Mouse (Mus musculus) right cerebral cortex, adult 2 months (tissue): ENCODE measurements at regions not wholly inside any gene's neighbourhood (a gene's known extent, or its start where the extent isn't known, plus 50 kb on each side); places are given as distances from the start of the nearest gene placed in this dataset.

Experiments used
- DNase-seq, 2 experiments: peaks; one replicate each; pipeline ENCODE4 v3.0.0; 2021 to 2022; ENCODE audit warnings: low spot score in 2 of 2

GRCm38 (mm10) chr7:70219310-70219709 lies 147.2 kb downstream of the Nr2f2 start:
- no peak for DNase-seq

GRCm38 (mm10) chr7:70217137-70217536 lies 149.4 kb downstream of the Nr2f2 start:
- no peak for DNase-seq

GRCm38 (mm10) chr7:70213970-70214520 lies 152.5 kb downstream of the Nr2f2 start:
- no peak for DNase-seq

GRCm38 (mm10) chr7:70205900-70206299 lies 160.6 kb downstream of the Nr2f2 start:
- no peak for DNase-seq

DNA sequence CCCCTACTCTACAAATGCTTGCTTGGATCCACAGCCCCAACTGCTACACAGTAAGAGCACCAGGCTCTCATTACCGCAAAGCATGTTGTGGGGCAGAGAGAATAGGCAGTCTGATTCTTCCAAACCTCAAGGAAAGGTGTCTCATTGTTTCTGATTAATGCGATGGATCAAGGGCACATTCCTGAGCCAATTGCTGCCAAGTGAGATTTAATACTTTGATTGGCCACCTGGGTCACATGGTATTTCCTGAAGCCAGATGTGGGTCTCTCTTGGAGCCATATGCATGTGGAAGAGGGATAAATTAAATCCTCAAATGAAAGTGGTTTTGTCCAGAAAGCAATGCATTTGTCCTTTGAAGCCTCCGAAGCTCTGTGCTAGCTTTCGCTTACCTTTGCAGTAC lies 166.3 kb downstream of the Nr2f2 start:
- DNase-seq, result no peak

DNA sequence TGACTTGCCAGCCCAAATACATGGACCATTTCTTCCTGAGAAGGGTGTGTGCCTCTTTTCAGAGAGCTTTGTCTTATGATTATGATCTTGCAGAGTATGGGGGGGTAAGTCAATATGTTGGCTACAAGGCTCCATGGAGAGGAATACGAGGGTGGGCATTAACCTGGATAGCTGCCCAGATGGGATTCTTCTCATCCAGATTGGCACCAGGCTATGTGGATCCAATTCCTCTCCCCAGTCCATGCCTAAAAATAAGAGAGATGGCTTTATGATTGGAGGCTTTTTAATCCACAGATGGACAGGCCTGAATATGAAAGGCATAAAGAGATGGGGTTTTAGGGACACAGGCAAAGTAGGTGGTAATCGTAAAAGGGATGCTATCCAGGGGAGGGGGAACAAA lies 187.6 kb downstream of the Nr2f2 start:
- no peak for DNase-seq

DNA sequence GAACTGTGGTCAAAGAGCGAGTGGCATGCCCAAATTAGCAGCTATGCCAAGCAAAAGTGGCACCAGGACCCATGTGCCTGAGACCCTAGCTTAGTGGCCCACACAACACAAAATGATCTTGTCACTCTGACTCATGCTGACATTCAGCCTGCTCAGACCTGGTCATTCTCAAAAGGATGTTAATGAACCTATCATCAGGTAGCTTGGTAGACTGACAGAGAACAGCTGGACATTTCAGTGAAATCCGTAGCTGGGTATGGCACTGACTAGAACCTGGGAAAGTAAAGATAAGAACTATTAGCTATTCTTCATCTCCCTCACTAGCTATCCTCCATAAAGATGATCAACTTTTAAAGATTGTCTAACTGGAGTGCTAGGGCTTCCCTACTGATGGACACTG lies 188.5 kb downstream of the Nr2f2 start:
- no peak for DNase-seq

GRCm38 (mm10) chr7:70176686-70177259 lies 189.8 kb downstream of the Nr2f2 start:
- DNase-seq, result no peak

DNA sequence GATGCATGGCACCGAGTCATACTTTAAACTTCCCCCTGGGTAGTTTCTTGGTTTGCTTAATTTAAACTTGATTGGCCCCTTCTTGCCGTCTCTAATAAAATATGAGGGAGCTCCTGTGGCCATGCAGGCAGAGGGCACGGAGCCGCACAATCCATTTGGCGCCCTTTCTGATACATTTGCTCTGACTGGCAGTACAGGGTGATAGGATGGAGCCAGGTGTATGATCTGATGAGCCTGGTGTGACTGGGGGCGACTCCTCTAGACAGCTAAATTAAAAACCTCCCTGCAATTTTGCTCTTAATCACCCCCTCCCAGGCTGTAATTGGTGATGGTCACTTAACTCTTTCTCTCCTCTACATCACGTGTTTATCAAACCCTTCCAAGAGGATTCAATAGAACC lies 190.4 kb downstream of the Nr2f2 start:
- DNase-seq, result no peak

DNA sequence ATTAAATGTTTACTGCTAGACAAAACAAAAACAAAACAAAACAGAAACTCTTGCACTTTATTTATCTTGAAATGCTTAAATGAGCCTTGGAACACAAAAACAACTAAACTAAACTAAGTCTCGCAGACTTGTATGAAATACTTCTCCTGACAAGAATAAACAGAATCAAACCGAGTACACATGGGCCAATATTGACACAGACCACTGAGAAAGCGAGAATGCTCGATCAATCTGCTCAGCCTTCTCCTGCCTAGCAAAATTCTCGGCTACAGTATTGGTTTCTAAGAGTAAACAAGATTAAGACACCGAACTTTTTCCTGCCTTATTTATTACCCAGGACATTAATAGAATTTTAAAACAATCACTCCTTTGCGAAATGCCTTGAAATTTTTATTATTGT lies 194.1 kb downstream of the Nr2f2 start:
- DNase-seq, result no peak

- DNase-seq, result no peak
These were observed 195.1 kb downstream of the Nr2f2 start for GRCm38 (mm10) chr7:70171456-70171855.

- no peak for DNase-seq
These were observed 198.5 kb downstream of the Nr2f2 start for GRCm38 (mm10) chr7:70168080-70168479.

GRCm38 (mm10) chr7:70166081-70166480 lies 200.5 kb downstream of the Nr2f2 start:
- DNase-seq, result no peak

DNA sequence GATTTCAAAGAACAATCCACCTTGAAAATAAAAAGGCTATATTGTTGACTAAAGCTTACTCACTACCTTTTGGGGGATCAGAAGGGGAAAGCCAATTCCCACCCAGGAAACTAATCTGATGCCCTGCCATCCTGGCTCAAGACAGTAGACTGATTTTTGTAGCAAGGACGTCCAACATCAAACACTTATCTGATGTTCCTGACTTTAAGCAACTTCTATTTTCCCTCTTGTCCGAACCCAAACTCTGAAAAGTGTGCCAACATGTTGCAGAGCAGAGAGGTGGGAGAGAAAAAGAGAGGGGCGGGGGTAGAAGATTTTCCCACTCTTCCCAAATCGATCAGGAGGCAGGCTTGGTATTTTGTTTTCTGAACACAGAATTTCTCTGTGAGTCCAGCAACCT lies 201.0 kb downstream of the Nr2f2 start:
- no peak for DNase-seq

DNA sequence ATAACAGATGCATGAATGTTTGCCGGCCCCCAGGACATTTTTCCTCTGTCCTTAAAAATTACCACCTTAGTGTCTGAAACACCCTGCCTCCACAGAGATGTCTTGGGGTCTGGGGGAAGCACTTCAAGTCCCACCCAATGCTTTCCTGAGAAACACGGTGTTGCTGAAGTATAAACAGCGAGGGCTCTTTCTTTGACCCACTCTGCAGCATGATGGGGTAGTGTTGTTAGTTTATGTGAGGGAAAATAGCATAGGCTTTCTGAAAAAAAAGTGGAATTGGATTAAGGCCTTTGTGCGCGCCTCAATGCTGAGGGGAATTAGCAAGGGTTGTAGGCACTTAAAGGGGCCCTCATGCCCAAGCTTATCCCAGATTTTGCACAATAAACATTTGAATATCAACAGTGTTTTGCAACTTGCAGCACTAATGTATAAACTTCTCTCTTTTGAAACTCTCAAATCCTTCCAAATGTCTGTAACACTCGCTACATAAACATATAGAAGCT lies 201.8 kb downstream of the Nr2f2 start:
- DNase-seq, result no peak

GRCm38 (mm10) chr7:70158531-70158930 lies 208.0 kb downstream of the Nr2f2 start:
- DNase-seq, result no peak

- DNase-seq, result no peak
These were observed 221.7 kb downstream of the Nr2f2 start for GRCm38 (mm10) chr7:70144726-70145271.

GRCm38 (mm10) chr7:70136837-70137236 lies 229.7 kb downstream of the Nr2f2 start:
- DNase-seq, result no peak

DNA sequence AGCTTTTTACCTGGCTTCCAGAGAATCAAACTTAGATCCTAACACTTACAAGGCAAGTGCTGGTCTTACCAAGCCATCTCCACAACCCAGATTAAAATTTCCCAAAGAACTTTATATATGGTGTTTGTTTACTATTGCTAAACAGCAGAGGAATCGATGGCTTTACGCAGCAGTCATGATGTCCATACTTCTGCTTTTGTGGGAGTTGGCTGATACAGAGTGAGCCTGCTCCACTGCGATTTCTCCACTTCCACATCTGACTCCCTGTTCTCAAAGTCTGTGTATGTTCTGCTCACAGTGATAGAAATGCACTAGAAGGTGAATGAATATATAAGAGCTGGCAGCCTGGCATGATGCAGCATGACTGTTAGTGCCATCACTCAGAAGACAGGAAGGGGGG lies 231.1 kb downstream of the Nr2f2 start:
- DNase-seq, result no peak

GRCm38 (mm10) chr7:70129963-70130362 lies 236.6 kb downstream of the Nr2f2 start:
- DNase-seq, result no peak

DNA sequence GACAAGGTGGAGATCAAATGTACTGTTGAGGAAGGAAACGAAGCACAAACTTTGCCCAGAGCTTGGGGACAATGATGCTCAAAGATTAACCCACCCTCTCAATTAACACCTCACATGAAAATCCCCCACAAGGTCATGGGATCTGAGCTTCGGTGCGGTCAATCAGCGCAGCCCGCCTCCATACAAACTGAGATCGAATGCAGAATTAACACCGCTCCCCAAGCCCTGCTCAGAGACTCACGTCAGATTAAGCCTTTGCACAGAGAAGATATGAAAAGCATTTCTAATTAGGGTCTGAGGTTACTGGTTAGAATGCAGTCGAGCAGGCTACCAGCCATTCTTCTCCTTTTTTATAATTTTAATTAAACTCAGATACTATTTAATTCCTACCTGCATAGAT lies 243.7 kb downstream of the Nr2f2 start:
- no peak for DNase-seq

DNA sequence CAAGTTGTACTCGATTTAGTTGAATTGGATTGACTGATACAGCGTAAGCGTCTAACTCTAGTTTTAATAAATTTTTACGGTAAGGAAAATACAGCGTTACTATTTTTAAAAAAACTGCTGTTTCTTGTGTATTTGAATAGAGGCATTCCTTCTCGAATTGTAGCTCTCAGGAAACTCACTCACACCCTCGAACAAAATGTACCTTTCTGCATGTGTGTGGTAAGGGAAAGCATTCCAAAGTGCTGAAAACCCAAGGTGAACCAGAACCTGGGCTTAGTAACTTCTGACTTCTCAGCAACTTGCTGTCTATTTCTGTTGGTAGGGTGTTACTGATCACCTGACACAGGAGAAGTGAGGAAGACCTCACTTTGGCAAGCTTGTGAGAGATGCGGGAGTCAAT lies 247.0 kb downstream of the Nr2f2 start:
- DNase-seq, result no peak

DNA sequence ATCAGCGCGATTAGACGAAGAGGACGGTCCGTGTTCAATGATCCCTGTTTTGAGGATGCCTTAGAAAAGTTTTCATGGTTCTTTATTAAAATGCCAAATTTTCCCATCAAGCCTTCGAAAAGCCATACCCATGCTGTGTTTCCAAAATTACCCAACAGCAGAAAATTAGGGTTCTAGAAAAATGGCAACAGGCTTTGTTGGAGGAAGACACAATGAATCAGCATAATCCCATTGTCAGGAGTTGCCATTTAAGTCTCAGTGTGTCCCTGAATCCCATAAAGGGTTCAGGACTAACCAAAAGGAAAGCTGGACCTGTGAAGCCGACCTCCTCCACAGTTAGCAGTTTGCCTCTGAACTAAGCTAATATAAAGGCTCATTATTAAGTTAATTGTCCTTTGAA lies 247.6 kb downstream of the Nr2f2 start:
- DNase-seq, result no peak
